Mouse (Mus musculus) heart, embryonic 12.5 days (tissue): Measurements from ENCODE around the gene Tmem170. TPM values are rescaled to one million over a fixed set of nuclear protein-coding genes. Genes with fewer than 3 reads are reported as not detected.

Source experiments
- ATAC-seq: fragments of 200-750 bp; cut with Nextera tagmentation; 2 replicates; pipeline ENCODE4 v1.8.0; 2017; ENCODE audit warnings: moderate TSS enrichment, moderate library complexity; ENCODE audit not compliant: insufficient number of reproducible peaks, low FRiP score
- H3K27ac ChIP-seq: fragments of 300-500 bp; sonication (generic); 2 replicates; pipeline ENCODE4 v1.5.1; 2016; ENCODE audit warnings: mild to moderate bottlenecking, moderate library complexity; ENCODE audit not compliant: poor library complexity, severe bottlenecking
- H3K27me3 ChIP-seq: fragments of 300-500 bp; sonication (generic); replicated peaks from 2 replicates; pipeline ENCODE4 v1.6.1; 2016; ENCODE audit warnings: mild to moderate bottlenecking, moderate library complexity
- H3K36me3 ChIP-seq: fragments of 300-500 bp; sonication (generic); 2 replicates; pipeline ENCODE4 v1.6.1; 2016; ENCODE audit warnings: mild to moderate bottlenecking, moderate library complexity
- H3K4me1 ChIP-seq: fragments of 300-500 bp; sonication (generic); replicated peaks from 2 replicates; pipeline ENCODE4 v1.6.1; 2016; ENCODE audit warnings: mild to moderate bottlenecking
- H3K4me2 ChIP-seq: fragments of 300-500 bp; sonication (generic); 2 replicates; pipeline ENCODE4 v1.6.1; 2016; ENCODE audit warnings: mild to moderate bottlenecking, moderate library complexity
- H3K4me3 ChIP-seq: fragments of 300-500 bp; sonication (generic); 2 replicates; pipeline ENCODE4 v1.5.1; 2016; ENCODE audit warnings: mild to moderate bottlenecking
- H3K9ac ChIP-seq: fragments of 300-500 bp; sonication (generic); 2 replicates; pipeline ENCODE4 v1.6.1; 2016; ENCODE audit warnings: mild to moderate bottlenecking, moderate library complexity
- H3K9me3 ChIP-seq: fragments of 300-500 bp; sonication (generic); replicated peaks from 2 replicates; pipeline ENCODE4 v1.6.1; 2016; ENCODE audit warnings: mild to moderate bottlenecking, moderate library complexity
- WGBS: fragments of 180-500 bp; shearing (Covaris S2); methylation state at CpG from one replicate; pipeline ENCODE4 v1.1.7; 2016; 5-methylcytosine and 5-hydroxymethylcytosine counted together
- polyA plus RNA-seq: library from polyadenylated mRNA; unstranded; fragments of >200 nt; fragmentation: Nextera tagmentation; extraction: Ambion mirVana; gene quantifications from 2 replicates; pipeline ENCODE4 v1.2.1, GENCODE M21; 2016

Gene Tmem170
- polyA plus RNA-seq, 1 experiment from 2014 or later: 4.8 TPM

DNA sequence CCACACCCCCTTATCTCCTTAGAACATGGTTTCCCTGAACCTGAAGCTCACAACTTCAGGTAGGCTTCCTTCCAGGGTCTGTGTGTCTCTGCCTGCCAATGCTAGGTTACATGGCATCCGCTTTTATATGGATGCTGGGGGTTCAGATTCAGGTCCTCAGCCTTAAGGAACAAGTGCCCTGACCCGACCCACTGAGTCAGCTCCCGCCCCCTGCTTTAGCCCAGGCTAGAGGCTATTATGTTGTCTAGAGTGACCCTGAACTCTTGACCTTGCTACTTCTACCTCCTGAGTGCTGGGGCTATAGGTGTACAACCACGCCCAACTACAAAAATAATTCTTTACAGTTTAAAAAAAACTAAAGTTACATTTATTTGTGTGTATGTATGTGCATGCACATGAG, 61.5 kb downstream of the Tmem170 start:
- 93% methylated on average over 4 of the region's 4 CpGs for WGBS
- Histone ChIP-seq H3K4me2 (no peak overlapping the region), H3K27ac (no peak overlapping the region), H3K36me3 (peaks cover 23% of the 10 kb centered on the region), H3K27me3 (no peaks in the 10 kb centered on the region), H3K9ac (no peak overlapping the region), H3K4me1 (peaks cover 19% of the 10 kb centered on the region), H3K4me3 (no peak overlapping the region), H3K9me3 (no peaks in the 10 kb centered on the region)
- ATAC-seq: no peak

DNA sequence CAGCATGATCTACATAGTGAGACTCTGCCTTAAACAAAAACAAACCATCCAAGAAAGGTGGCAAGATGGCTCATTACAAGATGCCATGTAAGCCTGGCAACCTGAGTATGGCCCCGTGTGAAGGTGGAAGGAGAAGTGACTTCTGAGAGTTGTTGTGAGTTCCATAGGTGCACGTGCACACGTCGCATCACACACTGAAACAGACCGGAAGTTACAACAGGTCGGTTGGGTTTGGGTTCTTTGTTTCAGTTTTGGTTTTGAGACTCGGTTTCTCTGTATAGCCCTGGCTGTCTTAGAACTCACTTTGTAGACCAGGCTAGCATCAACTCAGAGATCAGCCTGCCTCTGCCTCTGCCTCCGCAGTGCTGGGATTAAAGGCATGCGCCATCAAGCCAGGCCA, 62.7 kb downstream of the Tmem170 start:
- no peak overlapping the region for H3K9ac ChIP-seq
- H3K9me3 ChIP-seq: no peaks in the 10 kb centered on the region
- no peak overlapping the region for H3K4me3 ChIP-seq
- H3K36me3 ChIP-seq: peaks cover 17% of the 10 kb centered on the region
- no peak overlapping the region for H3K4me2 ChIP-seq
- WGBS: 95% methylated on average over 9 of the region's 9 CpGs
- no peak for ATAC-seq
- no peak overlapping the region for H3K27ac ChIP-seq
- no peaks in the 10 kb centered on the region for H3K27me3 ChIP-seq
- H3K4me1 ChIP-seq: peaks cover 14% of the 10 kb centered on the region

Other genes with a start within 250 kb of the Tmem170 start
- 0.70 and 0.92 TPM in 2 replicates for gene Ldhd, start 246.4 kb downstream of the Tmem170 start, polyA plus RNA-seq
- gene Zfp1, start 233.3 kb downstream of the Tmem170 start, polyA plus RNA-seq: 14.4 and 15.6 TPM in 2 replicates
- not detected in 2 replicates for gene Ctrb1, start 185.7 kb downstream of the Tmem170 start, polyA plus RNA-seq
- 46.4 and 47.2 TPM in 2 replicates for gene Bcar1, start 132.9 kb downstream of the Tmem170 start, polyA plus RNA-seq
- 144 and 149 TPM in 2 replicates for gene Cfdp1, start 22.5 kb downstream of the Tmem170 start, polyA plus RNA-seq
- 0.12 and 0.45 TPM in 2 replicates for gene Chst5, start 33.7 kb upstream of the Tmem170 start, polyA plus RNA-seq
- gene Tmem231, start 57.1 kb upstream of the Tmem170 start, polyA plus RNA-seq: 5.4 and 7.1 TPM in 2 replicates
- gene Gabarapl2, start 64.0 kb upstream of the Tmem170 start, polyA plus RNA-seq: 176 and 184 TPM in 2 replicates
- 6.5 TPM in 2 replicates for gene Adat1, start 115.6 kb upstream of the Tmem170 start, polyA plus RNA-seq
- gene Kars, start 134.6 kb upstream of the Tmem170 start, polyA plus RNA-seq: 146 and 153 TPM in 2 replicates
- gene Terf2ip, start 134.6 kb upstream of the Tmem170 start, polyA plus RNA-seq: 18.8 and 20.7 TPM in 2 replicates
- gene Gm6793, start 138.3 kb upstream of the Tmem170 start, polyA plus RNA-seq: 0.11 and 0.68 TPM in 2 replicates